Mouse (Mus musculus) hindbrain, embryonic 10.5 days (tissue): ENCODE measurements around the gene Alg12. TPM values are rescaled to one million over a fixed set of nuclear protein-coding genes. Genes with fewer than 3 reads are reported as not detected.
"Not testable (repeated sequence)": the region's sequence is repeated elsewhere in the genome, so short reads cannot be mapped to it uniquely, and the experiment has no call there.

Experiments
- DNase-seq: peaks from one replicate; pipeline ENCODE4 v3.0.0-alpha.2; 2017; ENCODE audit warnings: low spot score
- H3K27ac ChIP-seq: fragments of 300-500 bp; sonication (generic); 2 replicates; pipeline ENCODE4 v1.5.1; 2016; ENCODE audit warnings: mild to moderate bottlenecking, moderate library complexity
- H3K27me3 ChIP-seq: fragments of 300-500 bp; sonication (generic); 2 replicates; pipeline ENCODE4 v1.6.1; 2016; ENCODE audit warnings: mild to moderate bottlenecking; ENCODE audit not compliant: poor library complexity, insufficient read depth, severe bottlenecking
- H3K36me3 ChIP-seq: fragments of 300-500 bp; sonication (generic); 2 replicates; pipeline ENCODE4 v1.6.1; 2016; ENCODE audit warnings: mild to moderate bottlenecking, moderate library complexity
- H3K4me1 ChIP-seq: fragments of 300-500 bp; sonication (generic); replicated peaks from 2 replicates; pipeline ENCODE4 v1.6.1; 2016; ENCODE audit warnings: mild to moderate bottlenecking
- H3K4me3 ChIP-seq: fragments of 300-500 bp; sonication (generic); 2 replicates; pipeline ENCODE4 v1.5.1; 2016; ENCODE audit warnings: mild to moderate bottlenecking, moderate library complexity
- H3K9me3 ChIP-seq: fragments of 300-500 bp; sonication (generic); 2 replicates; pipeline ENCODE4 v1.6.1; 2016; ENCODE audit warnings: mild to moderate bottlenecking, moderate library complexity
- WGBS: fragments of 180-500 bp; shearing (Covaris S2); methylation state at CpG from one replicate; pipeline ENCODE4 v1.1.7; 2016; 5-methylcytosine and 5-hydroxymethylcytosine counted together
- polyA plus RNA-seq: library from polyadenylated mRNA; unstranded; fragments of >200 nt; fragmentation: Nextera tagmentation; extraction: Ambion mirVana; gene quantifications from 2 replicates; pipeline ENCODE4 v1.2.1, GENCODE M21; 2016

Gene Alg12
- polyA plus RNA-seq, 1 experiment from 2014 or later: 11.7 TPM

DNA sequence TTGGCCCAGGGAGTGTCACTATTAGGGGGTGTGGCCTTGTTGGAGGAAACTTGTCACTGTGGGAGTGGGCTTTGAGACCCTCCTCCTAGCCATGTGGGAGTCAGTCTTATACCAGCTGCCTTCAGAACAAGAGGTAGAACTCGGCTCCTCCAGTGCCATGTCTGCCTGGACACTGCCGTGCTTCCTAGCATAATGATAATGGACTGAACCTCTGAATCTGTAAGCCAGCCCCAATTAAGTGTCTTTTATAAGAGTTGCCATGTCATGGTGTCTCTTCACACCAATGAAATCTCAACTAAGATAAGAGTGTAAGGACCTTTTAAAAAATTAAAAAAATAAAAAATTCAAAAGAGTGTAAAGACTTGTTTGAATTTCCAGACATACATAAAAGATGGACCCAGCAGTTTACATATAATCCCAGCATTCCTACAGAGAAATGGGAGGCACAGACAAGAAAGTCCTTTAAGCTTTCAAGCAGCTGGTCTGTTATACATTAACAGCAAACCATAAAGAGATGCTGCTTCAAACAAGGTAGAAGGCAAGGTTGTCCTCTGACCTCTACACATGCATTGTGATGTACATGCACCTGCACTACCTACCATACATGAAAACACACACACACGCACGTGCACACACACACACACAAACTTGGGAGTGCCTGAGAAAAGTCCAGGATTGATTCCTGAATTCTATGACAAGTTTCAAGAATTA, 26.8 kb downstream of the Alg12 start:
- 87% methylated on average over 4 of the region's 4 CpGs for WGBS
- Histone ChIP-seq H3K9me3 (no peaks in the 10 kb centered on the region), H3K36me3 (peaks cover 7% of the 10 kb centered on the region), H3K27ac (no peak overlapping the region), H3K4me1 (no peaks in the 10 kb centered on the region), H3K27me3 (no peaks in the 10 kb centered on the region), H3K4me3 (no peak overlapping the region)
- DNase-seq: no peak

DNA sequence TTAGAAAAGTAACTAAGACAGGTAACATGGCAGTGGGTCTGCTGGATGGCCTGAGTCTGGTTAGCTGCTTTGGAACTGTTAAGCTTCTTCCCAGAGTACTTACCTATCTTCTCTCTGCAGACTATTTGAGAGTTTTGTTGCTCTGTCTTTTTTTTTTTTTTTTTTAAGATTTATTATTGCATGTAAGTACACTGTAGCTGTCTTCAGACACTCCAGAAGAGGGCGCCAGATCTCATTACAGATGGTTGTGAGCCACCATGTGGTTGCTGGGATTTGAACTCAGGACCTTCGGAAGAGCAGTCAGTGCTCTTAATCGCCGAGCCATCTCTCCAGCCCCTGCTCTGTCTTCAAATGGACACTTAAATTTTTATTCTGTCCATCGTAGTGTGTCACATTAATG, 44.5 kb downstream of the Alg12 start:
- not testable (repeated sequence) for DNase-seq, H3K4me1 ChIP-seq, H3K27ac ChIP-seq, H3K4me3 ChIP-seq, H3K9me3 ChIP-seq, H3K27me3 ChIP-seq
- peaks cover 97% of the 10 kb centered on the region for H3K36me3 ChIP-seq
- 87% methylated on average over 5 of the region's 5 CpGs for WGBS

DNA sequence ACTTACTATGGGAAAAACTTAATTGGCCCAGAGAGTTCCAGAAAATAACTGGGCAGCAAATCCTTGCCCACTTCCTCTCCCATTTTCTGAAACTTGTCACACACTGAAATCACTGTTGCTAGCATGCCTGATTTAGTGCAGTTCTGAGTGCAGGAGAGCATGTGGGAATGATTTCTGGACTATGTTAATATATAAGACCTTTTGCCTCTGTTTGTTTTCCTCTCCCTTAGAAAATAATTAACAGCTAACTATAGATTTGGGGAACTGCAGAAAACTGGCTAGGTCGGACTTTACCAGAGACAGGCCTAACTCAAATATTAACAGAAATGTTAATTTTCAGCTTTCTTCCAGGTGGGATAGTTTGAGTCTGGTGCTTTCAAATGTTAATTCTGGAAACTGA, 50.6 kb downstream of the Alg12 start:
- Histone ChIP-seq H3K9me3 (peaks cover 9% of the 10 kb centered on the region; the same call in 1 of the 2 replicates), H3K4me1 (no peaks in the 10 kb centered on the region), H3K4me3 (no peak overlapping the region), H3K27me3 (no peaks in the 10 kb centered on the region), H3K27ac (no peak overlapping the region), H3K36me3 (peaks cover 84% of the 10 kb centered on the region)
- no peak for DNase-seq
- WGBS: 88% methylated on average over 1 of the region's 1 CpGs

DNA sequence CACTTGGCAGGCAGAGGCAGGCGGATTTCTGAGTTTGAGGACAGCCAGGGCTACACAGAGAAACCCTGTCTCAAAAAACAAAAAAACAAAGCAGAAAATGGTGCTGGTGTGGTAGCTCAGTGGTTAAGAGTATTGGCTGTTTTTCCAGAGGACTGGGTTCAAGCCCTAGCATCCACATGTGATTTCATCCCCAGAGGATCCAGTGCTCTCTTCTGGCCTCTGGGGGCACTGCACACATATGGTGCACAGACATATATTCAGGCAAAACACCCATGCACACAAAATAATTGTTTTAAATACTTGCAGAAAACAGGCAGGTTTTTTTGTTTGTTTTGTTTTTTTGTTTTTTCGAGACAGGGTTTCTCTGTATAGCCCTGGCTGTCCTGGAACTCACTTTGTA, 53.0 kb downstream of the Alg12 start:
- not testable (repeated sequence) for H3K4me3 ChIP-seq, H3K27me3 ChIP-seq, H3K9me3 ChIP-seq, DNase-seq, H3K4me1 ChIP-seq, H3K27ac ChIP-seq
- WGBS: 94% methylated on average over 2 of the region's 2 CpGs
- H3K36me3 ChIP-seq: peaks cover 84% of the 10 kb centered on the region

DNA sequence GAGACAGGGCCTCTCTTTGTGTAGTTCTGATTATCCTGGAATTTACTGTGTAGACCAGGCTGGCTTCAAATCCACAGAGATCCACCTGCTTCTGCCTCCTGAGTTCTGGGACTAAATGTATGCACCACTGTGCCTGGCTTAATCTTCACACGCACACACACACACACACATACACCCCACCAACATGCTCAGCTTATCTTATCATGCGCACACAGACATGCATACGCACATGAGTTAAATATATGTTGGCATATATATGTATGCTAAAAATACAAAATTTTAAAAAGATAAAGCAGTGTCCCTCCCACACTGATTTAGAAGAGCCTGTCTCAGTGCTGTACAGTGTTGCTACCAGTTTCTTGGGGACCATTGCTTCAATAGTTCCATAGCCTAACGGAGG, 57.6 kb downstream of the Alg12 start:
- H3K9me3 ChIP-seq: no peaks in the 10 kb centered on the region
- H3K4me3 ChIP-seq: no peak overlapping the region
- H3K36me3 ChIP-seq: peaks cover 98% of the 10 kb centered on the region
- no peaks in the 10 kb centered on the region for H3K4me1 ChIP-seq
- 95% methylated on average over 4 of the region's 4 CpGs for WGBS
- no peak for DNase-seq
- H3K27ac ChIP-seq: no peak overlapping the region
- H3K27me3 ChIP-seq: no peaks in the 10 kb centered on the region

DNA sequence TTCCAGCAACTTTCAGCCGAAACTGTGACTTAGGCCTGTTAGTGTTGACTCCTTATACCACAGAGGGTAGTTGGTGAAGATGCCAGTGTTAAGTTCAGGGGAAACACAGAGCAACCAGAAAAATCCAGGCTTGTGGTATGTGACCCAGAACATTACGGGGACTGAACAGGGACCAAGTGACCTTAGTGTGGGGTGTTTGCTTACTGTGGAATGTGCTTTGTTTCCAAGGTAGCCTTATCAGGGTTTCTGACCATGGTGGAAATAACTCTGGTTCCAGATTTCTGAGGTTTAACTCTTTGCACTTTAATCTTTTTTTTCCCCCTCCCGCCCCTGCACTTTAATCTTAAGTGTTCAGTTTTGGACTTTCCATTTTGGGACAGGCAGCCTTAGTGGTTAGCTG, 61.1 kb downstream of the Alg12 start:
- no peak for DNase-seq
- WGBS: 91% methylated on average over 3 of the region's 3 CpGs
- Histone ChIP-seq H3K27ac (no peak overlapping the region), H3K36me3 (peaks cover 89% of the 10 kb centered on the region), H3K4me3 (no peak overlapping the region), H3K4me1 (peaks cover 10% of the 10 kb centered on the region), H3K9me3 (no peaks in the 10 kb centered on the region), H3K27me3 (no peaks in the 10 kb centered on the region)

DNA sequence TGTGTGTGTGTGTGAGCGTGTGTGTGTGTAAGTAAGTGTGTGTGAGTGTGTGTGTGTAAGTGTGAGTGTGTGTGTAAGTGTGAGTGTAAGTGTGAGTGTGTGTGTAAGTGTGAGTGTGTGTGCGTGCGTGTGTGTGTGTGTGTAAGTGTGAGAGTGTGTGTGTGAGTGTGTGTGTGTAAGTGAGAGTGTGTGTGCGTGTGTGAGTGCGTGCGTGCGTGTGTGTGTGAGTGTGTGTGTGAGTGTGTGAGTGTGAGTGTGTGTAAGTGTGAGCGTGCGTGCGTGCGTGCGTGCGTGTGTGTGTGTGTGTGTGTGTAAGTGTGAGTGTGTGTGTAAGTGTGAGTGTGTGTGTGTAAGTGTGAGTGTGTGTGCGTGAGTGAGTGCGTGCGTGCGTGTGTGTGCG, 63.4 kb downstream of the Alg12 start:
- DNase-seq: no peak
- H3K4me3 ChIP-seq: no peak overlapping the region
- no peak overlapping the region for H3K27ac ChIP-seq
- H3K4me1 ChIP-seq: peaks cover 19% of the 10 kb centered on the region
- peaks cover 66% of the 10 kb centered on the region for H3K36me3 ChIP-seq
- 95% methylated on average over 18 of the region's 18 CpGs for WGBS
- H3K27me3 ChIP-seq: no peaks in the 10 kb centered on the region
- H3K9me3 ChIP-seq: no peaks in the 10 kb centered on the region

Other genes starting within 250 kb of the Alg12 start
- gene Zdhhc25, start 219.0 kb downstream of the Alg12 start, polyA plus RNA-seq: not detected in 2 replicates
- 16.9 and 19.6 TPM in 2 replicates for gene Brd1, start 85.1 kb downstream of the Alg12 start, polyA plus RNA-seq
- 37.2 and 40.8 TPM in 2 replicates for gene Zbed4, start 67.7 kb downstream of the Alg12 start, polyA plus RNA-seq
- 88.5 and 106 TPM in 2 replicates for gene Creld2, start 328 bp upstream of the Alg12 start, polyA plus RNA-seq
- 41.3 and 48.3 TPM in 2 replicates for gene Pim3, start 42.9 kb upstream of the Alg12 start, polyA plus RNA-seq
- gene Ttll8, start 135.1 kb upstream of the Alg12 start, polyA plus RNA-seq: 0.05 and 0.08 TPM in 2 replicates
- 4.7 and 5.5 TPM in 2 replicates for gene Mlc1, start 159.7 kb upstream of the Alg12 start, polyA plus RNA-seq
- gene Mov10l1, start 163.6 kb upstream of the Alg12 start, polyA plus RNA-seq: not detected in 2 replicates
- gene Panx2, start 240.4 kb upstream of the Alg12 start, polyA plus RNA-seq: 0.26 and 0.56 TPM in 2 replicates